Comparison of ENCODE assay signal across 14 mouse cellular contexts in the genomic region with DNA sequence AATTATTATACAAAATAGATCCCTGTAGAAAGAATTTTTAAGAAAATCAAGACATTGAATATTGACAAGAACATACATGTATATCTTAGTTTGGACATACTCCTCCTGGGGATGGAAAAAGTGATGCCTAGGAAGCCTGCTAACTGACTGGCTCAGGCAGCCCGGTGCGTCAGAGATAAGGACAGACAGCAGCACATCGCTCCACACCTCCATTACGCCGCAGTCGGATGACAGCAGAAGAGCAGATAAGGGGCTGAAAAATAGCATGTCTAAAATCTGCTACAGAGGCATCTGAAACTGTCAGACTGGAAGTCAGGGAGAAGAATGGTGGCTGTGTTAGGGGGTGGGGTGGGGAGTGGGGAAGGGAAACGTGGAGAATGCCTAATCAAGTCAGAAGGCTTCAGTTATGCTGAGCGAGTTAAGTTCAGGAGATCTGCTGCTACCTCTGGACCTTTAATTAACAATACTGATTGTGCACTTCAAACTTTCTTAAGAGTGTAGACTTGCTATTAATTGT. TPM values are rescaled to one million over a fixed set of nuclear protein-coding genes. Genes with fewer than 3 reads are reported as not detected.
DNase-seq lines count a peak whose midpoint lies in the region; ATAC-seq and TF ChIP-seq lines count a peak whose summit lies in the region.
"Had no signal": no experiment of that assay in that cellular context is flagged by ENCODE, and none has a peak within 500 bp of the region (broad histone marks: within the 10 kb centered on the region; RNA-seq: fewer than 3 reads in every experiment).

No protein-coding gene starts in this region.

- H3K4me2 ChIP-seq in hindbrain, embryonic 11.5 days (replicated peaks; ENCODE audit: low read depth, low read length): no peak overlapping the region
- H3K4me2 ChIP-seq in hindbrain, postnatal 0 days (ENCODE audit: low read depth, low read length): no peak overlapping the region
- H3K4me2 ChIP-seq in liver, embryonic 12.5 days: peak overlapping the region; percentile 44
- H3K4me2 ChIP-seq in forebrain, embryonic 15.5 days (replicated peaks): no peak overlapping the region
- H3K4me2 ChIP-seq: embryonic facial prominence, embryonic 15.5 days had no signal

- 0 out of 2 replicates have a peak, but pooled peaks have one; percentile 38 for ATAC-seq in hindbrain, embryonic 11.5 days (ENCODE audit: low FRiP score)
- no peak for ATAC-seq in hindbrain, postnatal 0 days
- peak; percentile 95 for ATAC-seq in liver, embryonic 12.5 days
- ATAC-seq in forebrain, embryonic 15.5 days (replicated peaks): no peak
- no peak for ATAC-seq in activated CD4-positive, CD25-positive, alpha-beta regulatory T cell, adult 4 months
- ATAC-seq: CD4-positive, CD25-positive, alpha-beta regulatory T cell, adult 4 months; Patski had no signal

- no peaks in the 10 kb centered on the region for H3K9me3 ChIP-seq in hindbrain, embryonic 11.5 days (ENCODE audit: control insufficient read depth, low read length)
- H3K9me3 ChIP-seq in hindbrain, postnatal 0 days (ENCODE audit: low read length): no peaks in the 10 kb centered on the region
- H3K9me3 ChIP-seq in MEL (replicated peaks; ENCODE audit: insufficient read depth, low read length): no peaks in the 10 kb centered on the region
- H3K9me3 ChIP-seq in liver, embryonic 12.5 days (replicated peaks): no peaks in the 10 kb centered on the region
- no peaks in the 10 kb centered on the region for H3K9me3 ChIP-seq in forebrain, embryonic 15.5 days
- H3K9me3 ChIP-seq: embryonic facial prominence, embryonic 15.5 days had no signal

- TF ChIP-seq RAD21 in MEL (IDR thresholded peaks at IDR 0.05; ENCODE audit: low read depth, low read length): no peak

- 76% methylated on average over 8 of the region's 8 CpGs for whole genome bisulfite sequencing in hindbrain, embryonic 11.5 days
- WGBS in hindbrain, postnatal 0 days: 65% methylated on average over 8 of the region's 8 CpGs
- WGBS in liver, embryonic 12.5 days (ENCODE audit: insufficient replicate concordance): 13% methylated on average over 8 of the region's 8 CpGs
- WGBS in forebrain, embryonic 15.5 days: 79% methylated on average over 8 of the region's 8 CpGs

- no peak overlapping the region for H3K9ac ChIP-seq in hindbrain, embryonic 11.5 days (ENCODE audit: low read depth, low read length)
- no peak overlapping the region for H3K9ac ChIP-seq in hindbrain, postnatal 0 days (replicated peaks; ENCODE audit: low read length)
- no peak overlapping the region for H3K9ac ChIP-seq in MEL (ENCODE audit: control insufficient read depth, low read depth, low read length, poor library complexity, severe bottlenecking)
- no peak overlapping the region for H3K9ac ChIP-seq in liver, embryonic 12.5 days
- no peak overlapping the region for H3K9ac ChIP-seq in forebrain, embryonic 15.5 days (replicated peaks)
- H3K9ac ChIP-seq: embryonic facial prominence, embryonic 15.5 days had no signal

- TF ChIP-seq CTCF in hindbrain, postnatal 0 days (IDR thresholded peaks at IDR 0.05; ENCODE audit: low read depth): no peak
- no peak for TF ChIP-seq CTCF in MEL (IDR thresholded peaks at IDR 0.05 in 2 of 3, conservative IDR thresholded peaks at IDR 0.05 in 1 of 3; ENCODE audit: control insufficient read depth in 1 of 3, insufficient read depth in 1 of 3, low read depth in 2 of 3, low read length in 3 of 3, poor library complexity in 1 of 3, severe bottlenecking in 1 of 3)

- no peaks in the 10 kb centered on the region for H3K36me3 ChIP-seq in hindbrain, embryonic 11.5 days (ENCODE audit: control insufficient read depth, insufficient read depth, low read length)
- H3K36me3 ChIP-seq in hindbrain, postnatal 0 days (ENCODE audit: insufficient read depth, low read length): no peaks in the 10 kb centered on the region
- H3K36me3 ChIP-seq in MEL (ENCODE audit: control insufficient read depth in 1 of 2, insufficient read depth in 2 of 2, low read length in 2 of 2): peaks cover 0 to 6% of the 10 kb centered on the region in 2 experiments; a peak in 2 of 4 replicates
- no peaks in the 10 kb centered on the region for H3K36me3 ChIP-seq in liver, embryonic 12.5 days
- no peaks in the 10 kb centered on the region for H3K36me3 ChIP-seq in forebrain, embryonic 15.5 days
- H3K36me3 ChIP-seq: embryonic facial prominence, embryonic 15.5 days had no signal

- H3K27me3 ChIP-seq in hindbrain, embryonic 11.5 days (ENCODE audit: control insufficient read depth, insufficient read depth, low read length): no peaks in the 10 kb centered on the region
- H3K27me3 ChIP-seq in hindbrain, postnatal 0 days (ENCODE audit: insufficient read depth, low read length): no peaks in the 10 kb centered on the region
- H3K27me3 ChIP-seq in MEL (ENCODE audit: control insufficient read depth in 1 of 2, insufficient read depth in 2 of 2, low read length in 2 of 2): no peaks in the 10 kb centered on the region; a peak in 1 of 4 replicates
- H3K27me3 ChIP-seq in liver, embryonic 12.5 days (replicated peaks): no peaks in the 10 kb centered on the region
- no peaks in the 10 kb centered on the region for H3K27me3 ChIP-seq in forebrain, embryonic 15.5 days
- H3K27me3 ChIP-seq: embryonic facial prominence, embryonic 15.5 days had no signal

- no peaks in the 10 kb centered on the region for H3K4me1 ChIP-seq in hindbrain, embryonic 11.5 days (replicated peaks; ENCODE audit: control insufficient read depth, insufficient read depth, low read length)
- H3K4me1 ChIP-seq in hindbrain, postnatal 0 days (ENCODE audit: insufficient read depth, low read length): no peaks in the 10 kb centered on the region
- H3K4me1 ChIP-seq in MEL (ENCODE audit: control insufficient read depth in 1 of 2, insufficient read depth in 2 of 2, low read length in 2 of 2): peaks cover 0 to 3% of the 10 kb centered on the region in 2 experiments
- peaks cover 21% of the 10 kb centered on the region for H3K4me1 ChIP-seq in liver, embryonic 12.5 days
- H3K4me1 ChIP-seq in forebrain, embryonic 15.5 days: no peaks in the 10 kb centered on the region
- H3K4me1 ChIP-seq: embryonic facial prominence, embryonic 15.5 days had no signal

- DNase-seq in hindbrain, embryonic 11.5 days (ENCODE audit: low spot score): no peak
- DNase-seq in hindbrain, postnatal 0 days (ENCODE audit: low spot score): no peak
- DNase-seq in MEL (ENCODE audit: low read depth, low spot score): peak; percentile 78
- DNase-seq in c-Kit-positive CD71-positive TER-119-positive erythroid progenitor cells, embryonic 14.5 days (ENCODE audit: low spot score): peak; percentile 66
- DNase-seq: adrenal gland, adult 2 months; kidney, adult 8-10 months; right cerebral cortex, postnatal 4 days had no signal

- H3K4me3 ChIP-seq in hindbrain, embryonic 11.5 days (ENCODE audit: low read depth, low read length): no peak overlapping the region
- H3K4me3 ChIP-seq in hindbrain, postnatal 0 days (ENCODE audit: low read length): no peak overlapping the region
- no peak overlapping the region for H3K4me3 ChIP-seq in MEL (ENCODE audit: control insufficient read depth in 1 of 2, insufficient read depth in 1 of 2, low read depth in 2 of 2, low read length in 2 of 2)
- H3K4me3 ChIP-seq in liver, embryonic 12.5 days: no peak overlapping the region
- H3K4me3 ChIP-seq in forebrain, embryonic 15.5 days: no peak overlapping the region
- H3K4me3 ChIP-seq: embryonic facial prominence, embryonic 15.5 days; left cerebral cortex, adult 2 months had no signal

- TF ChIP-seq EP300 in MEL (IDR thresholded peaks at IDR 0.05; ENCODE audit: low read depth in 1 of 2, low read length in 2 of 2): peak; percentile 60 to 75

- H3K79me2 ChIP-seq in MEL (ENCODE audit: control insufficient read depth, insufficient read depth, low read length, poor library complexity): no peaks in the 10 kb centered on the region

- TF ChIP-seq POLR2A in MEL (IDR thresholded peaks at IDR 0.05; ENCODE audit: control insufficient read depth in 1 of 2, insufficient read depth in 1 of 2, low read depth in 1 of 2, low read length in 2 of 2, poor library complexity in 1 of 2): no peak

- H3K27ac ChIP-seq in hindbrain, embryonic 11.5 days (ENCODE audit: low read depth, low read length): no peak overlapping the region
- no peak overlapping the region for H3K27ac ChIP-seq in hindbrain, postnatal 0 days
- no peak overlapping the region for H3K27ac ChIP-seq in MEL (ENCODE audit: control insufficient read depth, low read depth, low read length)
- peak overlapping the region; percentile 27; the same call in 1 of the 2 replicates for H3K27ac ChIP-seq in liver, embryonic 12.5 days
- no peak overlapping the region for H3K27ac ChIP-seq in forebrain, embryonic 15.5 days (replicated peaks)
- H3K27ac ChIP-seq: embryonic facial prominence, embryonic 15.5 days; left cerebral cortex, adult 2 months had no signal

TF ChIP-seq in MEL, 35 proteins besides CTCF, POLR2A, EP300 and RAD21 (continues in another document):
- TF ChIP-seq HCFC1 (IDR thresholded peaks at IDR 0.05; ENCODE audit: low read depth, low read length) (0 out of 2 replicates have a peak, but pooled peaks have one; percentile 19), POLR2AphosphoS5 (IDR thresholded peaks at IDR 0.05; ENCODE audit: borderline replicate concordance, low read depth, low read length) (no peak), ZMIZ1 (IDR thresholded peaks at IDR 0.05; ENCODE audit: low read depth, low read length) (no peak), MAX (IDR thresholded peaks at IDR 0.05; ENCODE audit: low read length) (no peak), CHD1 (IDR thresholded peaks at IDR 0.05; ENCODE audit: low read depth, low read length) (no peak), RCOR1 (IDR thresholded peaks at IDR 0.05; ENCODE audit: low read depth, low read length) (peak; percentile 38; the same call in 1 of the 2 replicates), SIN3A (IDR thresholded peaks at IDR 0.05; ENCODE audit: low read length) (peak; percentile 53; the same call in 1 of the 2 replicates), JUND (IDR thresholded peaks at IDR 0.05; ENCODE audit: low read depth, low read length) (no peak), MXI1 (IDR thresholded peaks at IDR 0.05; ENCODE audit: low read depth, low read length) (peak; percentile 65), GATA1 (IDR thresholded peaks at IDR 0.05; ENCODE audit: low read depth, low read length) (peak; percentile 84), GABPA (IDR thresholded peaks at IDR 0.05; ENCODE audit: low read depth, low read length) (no peak)

RNA-seq across cellular contexts. Expression of gene Ica1, which starts 22.5 kb away (rescaled TPM):
- 18.9 and 23.3 TPM in 2 replicates for polyA plus RNA-seq in hindbrain, embryonic 11.5 days (2014; fragmentation: Nextera tagmentation; extraction: Ambion mirVana)
- total RNA-seq in hindbrain, postnatal 0 days (2014; rRNA removed): 38.2 and 50.0 TPM in 2 replicates
- 78.9 and 83.8 TPM in 2 replicates for polyA plus RNA-seq in hindbrain, postnatal 0 days (2015; fragmentation: Nextera tagmentation; extraction: Ambion mirVana)
- not detected in 2 replicates for total RNA-seq in MEL (2012; rRNA removed)
- under 1 TPM in 1 of 2 experiments, not detected in 1; 0.36 TPM for polyA plus RNA-seq in MEL (2012; ENCODE audit: insufficient read depth in 1 of 2, insufficient read length in 2 of 2, low read depth in 1 of 2, low replicate concordance in 2 of 2, missing spikeins in 1 of 2)
- polyA plus RNA-seq in liver, embryonic 12.5 days (2016; fragmentation: Nextera tagmentation; extraction: Ambion mirVana): 8.8 TPM in 2 replicates
- 41.6 and 43.9 TPM in 2 replicates for polyA plus RNA-seq in forebrain, embryonic 15.5 days (2015; fragmentation: Nextera tagmentation; extraction: Ambion mirVana)
- 1 to 10 TPM; 4.0 to 4.3 TPM for polyA plus RNA-seq in activated CD4-positive, CD25-positive, alpha-beta regulatory T cell, adult 4 months (2017; shearing (Covaris generic))

Comparison
In these comparisons a context has a peak if more than half of its experiments do, and no peak if none do; other contexts are left out.
1. ATAC-seq: peak in hindbrain, embryonic 11.5 days (single experiment) and liver, embryonic 12.5 days (single experiment); none in hindbrain, postnatal 0 days (single experiment), forebrain, embryonic 15.5 days (single experiment) and activated CD4-positive, CD25-positive, alpha-beta regulatory T cell, adult 4 months (single experiment).
2. DNase-seq: peak in MEL (single experiment) and c-Kit-positive CD71-positive TER-119-positive erythroid progenitor cells, embryonic 14.5 days (single experiment); none in hindbrain, embryonic 11.5 days (single experiment) and hindbrain, postnatal 0 days (single experiment).